In the genomic region with DNA sequence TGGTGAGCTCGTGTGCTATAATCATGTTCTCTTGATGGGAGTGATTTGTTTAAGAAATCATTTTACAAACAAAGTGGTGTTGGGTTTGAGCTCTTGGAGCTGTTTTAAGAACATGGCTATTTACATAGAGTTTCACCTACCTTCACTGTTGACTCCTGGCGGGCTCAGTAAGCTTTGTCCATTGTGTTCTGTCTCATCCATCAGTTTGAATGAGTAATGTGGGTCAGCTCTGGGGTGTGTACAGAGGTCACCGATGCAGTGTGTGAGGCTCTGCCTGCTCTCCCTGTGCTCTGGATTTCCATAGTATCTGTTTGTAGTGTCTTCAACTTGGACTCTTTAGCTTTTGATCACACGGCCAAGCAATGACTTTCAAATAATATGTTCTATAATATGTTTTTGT, we compare ENCODE assay signal across 17 mouse cellular contexts.
A peak's percentile ranks its signal among the peaks of the same experiment; 100 is the strongest.
DNase-seq lines count a peak whose midpoint lies in the region.
"Had no signal": no experiment of that assay in that cellular context is flagged by ENCODE, and none has a peak within 500 bp of the region (broad histone marks: within the 10 kb centered on the region; RNA-seq: fewer than 3 reads in every experiment).

No protein-coding gene starts in this region.

- DNase-seq in adrenal gland, adult 2 months: peak; percentile 39
- no peak for DNase-seq in adrenal gland, postnatal 10 days
- peak; percentile 2 for DNase-seq in kidney, postnatal 10 days
- no peak for DNase-seq in kidney, adult 11 months
- DNase-seq in Muller cell, postnatal 12 days (ENCODE audit: inconsistent ontology term): peak; percentile 52
- DNase-seq in retina, embryonic 14.5 days (ENCODE audit: low spot score): peak; percentile 51
- no peak for DNase-seq in left cerebral cortex, adult 9 months (ENCODE audit: low spot score in 2 of 2)
- DNase-seq in T-cell, adult 2 months (ENCODE audit: low spot score): no peak
- DNase-seq: adrenal gland, postnatal 14 days; cerebellum, adult 2 months; cerebellum, postnatal 25 days; kidney, adult 9 months; kidney, postnatal 14 days; layer of hippocampus, adult 9-11 months; lung, adult 18-20 months; lung, postnatal 14 days; right cerebral cortex, postnatal 14 days had no signal

Comparison
In these comparisons a context has a peak if more than half of its experiments do, and no peak if none do; other contexts are left out.
1. DNase-seq: peak in adrenal gland, adult 2 months (single experiment), kidney, postnatal 10 days (single experiment), Muller cell, postnatal 12 days (single experiment) and retina, embryonic 14.5 days (single experiment); none in adrenal gland, postnatal 10 days (single experiment), kidney, adult 11 months (single experiment), left cerebral cortex, adult 9 months (0 of 2) and T-cell, adult 2 months (single experiment).